ENCODE assay signal across 13 mouse cellular contexts in genomic region chr5:114045134-114045533, GRCm38 (mm10). TPM values are rescaled to one million over a fixed set of nuclear protein-coding genes. Genes with fewer than 3 reads are reported as not detected.
DNase-seq lines count a peak whose midpoint lies in the region; ATAC-seq and TF ChIP-seq lines count a peak whose summit lies in the region.
"Had no signal": no experiment of that assay in that cellular context is flagged by ENCODE, and none has a peak within 500 bp of the region (broad histone marks: within the 10 kb centered on the region; RNA-seq: fewer than 3 reads in every experiment).

No protein-coding gene starts in this region.

- TF ChIP-seq CTCF in layer of hippocampus, adult 2 months (conservative IDR thresholded peaks at IDR 0.05) = peak; percentile 69
- peak; percentile 12 to 70 (median 56); a peak in 5 of 6 replicates for TF ChIP-seq CTCF in MEL (IDR thresholded peaks at IDR 0.05 in 2 of 3, conservative IDR thresholded peaks at IDR 0.05 in 1 of 3; ENCODE audit: control insufficient read depth in 1 of 3, insufficient read depth in 1 of 3, low read depth in 2 of 3, low read length in 3 of 3, poor library complexity in 1 of 3, severe bottlenecking in 1 of 3)

- ATAC-seq in embryonic facial prominence, embryonic 11.5 days (replicated peaks; ENCODE audit: insufficient number of reproducible peaks, low FRiP score, low TSS enrichment, low read depth) = no peak

- no peak for TF ChIP-seq EP300 in MEL (IDR thresholded peaks at IDR 0.05; ENCODE audit: low read depth in 1 of 2, low read length in 2 of 2)

- no peaks in the 10 kb centered on the region for H3K27me3 ChIP-seq in embryonic facial prominence, embryonic 11.5 days (ENCODE audit: control insufficient read depth, insufficient read depth, low read length)
- H3K27me3 ChIP-seq in embryonic facial prominence, embryonic 10.5 days (replicated peaks; ENCODE audit: low read depth, poor library complexity, severe bottlenecking) = 0 out of 2 replicates have a peak, but pooled peaks cover 8% of the 10 kb centered on the region
- H3K27me3 ChIP-seq in MEL (ENCODE audit: control insufficient read depth in 1 of 2, insufficient read depth in 2 of 2, low read length in 2 of 2) = no peaks in the 10 kb centered on the region
- H3K27me3 ChIP-seq: heart, embryonic 15.5 days had no signal

- DNase-seq in embryonic facial prominence, embryonic 11.5 days (ENCODE audit: low spot score) = peak; percentile 41
- DNase-seq in embryonic facial prominence, embryonic 10.5 days (ENCODE audit: low spot score) = no peak
- DNase-seq in layer of hippocampus, adult 2 months (ENCODE audit: low spot score in 2 of 2) = no peak
- no peak for DNase-seq in layer of hippocampus, postnatal 10 days (ENCODE audit: low spot score in 2 of 2)
- peak; percentile 54 for DNase-seq in MEL (ENCODE audit: low read depth, low spot score)
- peak; percentile 6 for DNase-seq in large intestine, adult 2 months (ENCODE audit: low read depth, low spot score)
- DNase-seq in layer of hippocampus, adult 18-20 months (ENCODE audit: low spot score in 2 of 2) = no peak
- DNase-seq in urinary bladder, postnatal 4 days (ENCODE audit: low spot score in 2 of 2) = no peak
- DNase-seq: adrenal gland, postnatal 10 days; liver, embryonic 13.5 days; right cerebral cortex, postnatal 14 days had no signal

- H3K36me3 ChIP-seq in embryonic facial prominence, embryonic 11.5 days (replicated peaks; ENCODE audit: control insufficient read depth, insufficient read depth, low read depth, low read length) = no peaks in the 10 kb centered on the region
- H3K36me3 ChIP-seq in embryonic facial prominence, embryonic 10.5 days (replicated peaks) = no peaks in the 10 kb centered on the region
- no peaks in the 10 kb centered on the region for H3K36me3 ChIP-seq in MEL (ENCODE audit: control insufficient read depth in 1 of 2, insufficient read depth in 2 of 2, low read length in 2 of 2)
- H3K36me3 ChIP-seq: heart, embryonic 15.5 days; liver, embryonic 13.5 days had no signal

- H3K9me3 ChIP-seq in embryonic facial prominence, embryonic 11.5 days (replicated peaks; ENCODE audit: control insufficient read depth, low read length) = no peaks in the 10 kb centered on the region
- no peaks in the 10 kb centered on the region for H3K9me3 ChIP-seq in embryonic facial prominence, embryonic 10.5 days
- H3K9me3 ChIP-seq in MEL (replicated peaks; ENCODE audit: insufficient read depth, low read length) = no peaks in the 10 kb centered on the region
- H3K9me3 ChIP-seq: heart, embryonic 15.5 days; liver, embryonic 13.5 days had no signal

- H3K27ac ChIP-seq in embryonic facial prominence, embryonic 11.5 days (replicated peaks; ENCODE audit: low read depth, low read length) = no peak overlapping the region
- no peak overlapping the region for H3K27ac ChIP-seq in embryonic facial prominence, embryonic 10.5 days (replicated peaks)
- no peak overlapping the region for H3K27ac ChIP-seq in layer of hippocampus, adult 2 months
- H3K27ac ChIP-seq in MEL (ENCODE audit: control insufficient read depth, low read depth, low read length) = no peak overlapping the region
- H3K27ac ChIP-seq: heart, embryonic 15.5 days; liver, embryonic 13.5 days had no signal

- H3K4me1 ChIP-seq in embryonic facial prominence, embryonic 11.5 days (ENCODE audit: control insufficient read depth, insufficient read depth, low read length) = peaks cover 3% of the 10 kb centered on the region; the same call in 1 of the 2 replicates
- peaks cover 21% of the 10 kb centered on the region for H3K4me1 ChIP-seq in embryonic facial prominence, embryonic 10.5 days
- no peaks in the 10 kb centered on the region for H3K4me1 ChIP-seq in MEL (ENCODE audit: control insufficient read depth in 1 of 2, insufficient read depth in 2 of 2, low read length in 2 of 2)

- no peak overlapping the region for H3K9ac ChIP-seq in embryonic facial prominence, embryonic 11.5 days (replicated peaks; ENCODE audit: low read length)
- H3K9ac ChIP-seq in MEL (ENCODE audit: control insufficient read depth, low read depth, low read length, poor library complexity, severe bottlenecking) = no peak overlapping the region
- H3K9ac ChIP-seq: heart, embryonic 15.5 days; liver, embryonic 13.5 days had no signal

- no peak for TF ChIP-seq POLR2A in MEL (IDR thresholded peaks at IDR 0.05; ENCODE audit: control insufficient read depth in 1 of 2, insufficient read depth in 1 of 2, low read depth in 1 of 2, low read length in 2 of 2, poor library complexity in 1 of 2)

- TF ChIP-seq RAD21 in MEL (IDR thresholded peaks at IDR 0.05; ENCODE audit: low read depth, low read length) = peak; percentile 75

- no peaks in the 10 kb centered on the region for H3K79me2 ChIP-seq in MEL (ENCODE audit: control insufficient read depth, insufficient read depth, low read length, poor library complexity)

- H3K4me3 ChIP-seq in embryonic facial prominence, embryonic 11.5 days (ENCODE audit: low read depth, low read length) = no peak overlapping the region
- H3K4me3 ChIP-seq in embryonic facial prominence, embryonic 10.5 days = no peak overlapping the region
- H3K4me3 ChIP-seq in layer of hippocampus, adult 2 months = no peak overlapping the region
- H3K4me3 ChIP-seq in MEL (ENCODE audit: control insufficient read depth in 1 of 2, insufficient read depth in 1 of 2, low read depth in 2 of 2, low read length in 2 of 2) = no peak overlapping the region
- H3K4me3 ChIP-seq: heart, embryonic 15.5 days; liver, embryonic 13.5 days had no signal

- H3K4me2 ChIP-seq in embryonic facial prominence, embryonic 11.5 days (ENCODE audit: low read depth, low read length) = no peak overlapping the region
- H3K4me2 ChIP-seq: heart, embryonic 15.5 days; liver, embryonic 13.5 days had no signal

- 79% methylated on average over 1 of the region's 1 CpGs for WGBS in embryonic facial prominence, embryonic 11.5 days
- 75% methylated on average over 1 of the region's 1 CpGs for WGBS in embryonic facial prominence, embryonic 10.5 days
- 33% methylated on average over 1 of the region's 1 CpGs for WGBS in large intestine, adult 2 months

TF ChIP-seq in MEL, 35 proteins besides CTCF, POLR2A, EP300 and RAD21:
- TF ChIP-seq SMC3 (IDR thresholded peaks at IDR 0.05; ENCODE audit: low read depth, low read length) (peak; percentile 76), BHLHE40 (IDR thresholded peaks at IDR 0.05; ENCODE audit: borderline replicate concordance, low read depth, low read length) (no peak), ZC3H11A (IDR thresholded peaks at IDR 0.05; ENCODE audit: low read depth, low read length) (peak; percentile 56)

RNA-seq across cellular contexts. Expression of gene Usp30, which starts 20.1 kb away (rescaled TPM):
- 10.0 and 11.4 TPM in 2 replicates for polyA plus RNA-seq in embryonic facial prominence, embryonic 11.5 days (2014; fragmentation: Nextera tagmentation; extraction: Ambion mirVana)
- polyA plus RNA-seq in embryonic facial prominence, embryonic 10.5 days (2016; fragmentation: Nextera tagmentation; extraction: Ambion mirVana) = 11.9 and 12.9 TPM in 2 replicates
- total RNA-seq in layer of hippocampus, adult 2 months (2021) = 10 to 100 TPM; 37.8 to 39.0 TPM
- total RNA-seq in layer of hippocampus, postnatal 10 days (2021) = 10 to 100 TPM; 25.3 to 32.8 TPM
- total RNA-seq in MEL (2012; rRNA removed) = 11.9 and 12.8 TPM in 2 replicates
- 10 to 100 TPM in 1 of 2 experiments, not detected in 1; 21.1 TPM for polyA plus RNA-seq in MEL (2012; ENCODE audit: insufficient read depth in 1 of 2, insufficient read length in 2 of 2, low read depth in 1 of 2, low replicate concordance in 2 of 2, missing spikeins in 1 of 2)
- 11.2 and 14.7 TPM in 2 replicates for polyA plus RNA-seq in large intestine, adult 2 months (2012; rRNA removed)
- total RNA-seq in layer of hippocampus, adult 18-20 months (2021) = 10 to 100 TPM; 39.9 to 42.2 TPM

RNA-seq across cellular contexts. Expression of gene Dao, which starts 41.6 kb away (rescaled TPM):
- polyA plus RNA-seq in embryonic facial prominence, embryonic 11.5 days (2014; fragmentation: Nextera tagmentation; extraction: Ambion mirVana) = not detected in 2 replicates
- not detected in 2 replicates for polyA plus RNA-seq in embryonic facial prominence, embryonic 10.5 days (2016; fragmentation: Nextera tagmentation; extraction: Ambion mirVana)
- not detected for total RNA-seq in layer of hippocampus, adult 2 months (2021)
- not detected for total RNA-seq in layer of hippocampus, postnatal 10 days (2021)
- not detected in 2 replicates for total RNA-seq in MEL (2012; rRNA removed)
- polyA plus RNA-seq in MEL (2012; ENCODE audit: insufficient read depth in 1 of 2, insufficient read length in 2 of 2, low read depth in 1 of 2, low replicate concordance in 2 of 2, missing spikeins in 1 of 2) = under 1 TPM in 1 of 2 experiments, not detected in 1; 0.04 TPM
- 4.1 and 12.5 TPM in 2 replicates for polyA plus RNA-seq in large intestine, adult 2 months (2012; rRNA removed)
- total RNA-seq in layer of hippocampus, adult 18-20 months (2021) = not detected
- total RNA-seq: adrenal gland, postnatal 10 days had no signal
- polyA plus RNA-seq: C2C12; heart, embryonic 15.5 days; liver, embryonic 13.5 days had no signal

RNA-seq across cellular contexts. Expression of gene Svop, which starts 46.2 kb away (rescaled TPM):
- polyA plus RNA-seq in embryonic facial prominence, embryonic 11.5 days (2014; fragmentation: Nextera tagmentation; extraction: Ambion mirVana) = 3.3 and 4.1 TPM in 2 replicates
- polyA plus RNA-seq in embryonic facial prominence, embryonic 10.5 days (2016; fragmentation: Nextera tagmentation; extraction: Ambion mirVana) = 4.2 and 4.4 TPM in 2 replicates
- total RNA-seq in layer of hippocampus, adult 2 months (2021) = 100 to 1,000 TPM; 170 to 182 TPM
- total RNA-seq in layer of hippocampus, postnatal 10 days (2021) = 100 to 1,000 TPM; 134 to 141 TPM
- not detected in 2 replicates for total RNA-seq in MEL (2012; rRNA removed)
- polyA plus RNA-seq in MEL (2012; ENCODE audit: insufficient read depth in 1 of 2, insufficient read length in 2 of 2, low read depth in 1 of 2, low replicate concordance in 2 of 2, missing spikeins in 1 of 2) = not detected
- 0.33 and 0.38 TPM in 2 replicates for polyA plus RNA-seq in large intestine, adult 2 months (2012; rRNA removed)
- 100 to 1,000 TPM; 171 to 176 TPM for total RNA-seq in layer of hippocampus, adult 18-20 months (2021)
- polyA plus RNA-seq: heart, embryonic 15.5 days had no signal

RNA-seq across cellular contexts. Expression of gene Ssh1, which starts 51.4 kb away (rescaled TPM):
- 26.0 and 29.0 TPM in 2 replicates for polyA plus RNA-seq in embryonic facial prominence, embryonic 11.5 days (2014; fragmentation: Nextera tagmentation; extraction: Ambion mirVana)
- 15.6 and 17.9 TPM in 2 replicates for polyA plus RNA-seq in embryonic facial prominence, embryonic 10.5 days (2016; fragmentation: Nextera tagmentation; extraction: Ambion mirVana)
- total RNA-seq in layer of hippocampus, adult 2 months (2021) = 10 to 100 TPM; 25.8 to 28.1 TPM
- total RNA-seq in layer of hippocampus, postnatal 10 days (2021) = 10 to 100 TPM; 25.7 to 27.1 TPM
- total RNA-seq in MEL (2012; rRNA removed) = 2.3 and 4.0 TPM in 2 replicates
- 1 to 10 TPM in 1 of 2 experiments, not detected in 1; 6.8 TPM for polyA plus RNA-seq in MEL (2012; ENCODE audit: insufficient read depth in 1 of 2, insufficient read length in 2 of 2, low read depth in 1 of 2, low replicate concordance in 2 of 2, missing spikeins in 1 of 2)
- 7.4 and 12.1 TPM in 2 replicates for polyA plus RNA-seq in large intestine, adult 2 months (2012; rRNA removed)
- 10 to 100 TPM; 27.5 to 29.2 TPM for total RNA-seq in layer of hippocampus, adult 18-20 months (2021)

Comparison
In these comparisons a context has a peak if more than half of its experiments do, and no peak if none do; other contexts are left out.
1. DNase-seq: peak in embryonic facial prominence, embryonic 11.5 days (single experiment), MEL (single experiment) and large intestine, adult 2 months (single experiment); none in embryonic facial prominence, embryonic 10.5 days (single experiment), layer of hippocampus, adult 2 months (0 of 2), layer of hippocampus, postnatal 10 days (0 of 2), layer of hippocampus, adult 18-20 months (0 of 2) and urinary bladder, postnatal 4 days (0 of 2).
2. RNA of gene Svop, which starts 46.2 kb away (total RNA-seq): 170 to 182 TPM in layer of hippocampus, adult 2 months, 171 to 176 TPM in layer of hippocampus, adult 18-20 months and 134 to 141 TPM in layer of hippocampus, postnatal 10 days; not detected in MEL; every median in the first group is over 100 times any median in the second.